Mouse (Mus musculus) 416B (cell line): ENCODE measurements around the gene Tspan4.

Experiments used
- DNase-seq: peaks from one replicate; pipeline ENCODE4 v3.0.0; 2011; ENCODE audit warnings: low read depth

Tspan4 gene

GRCm38 (mm10) chr7:141508160-141508559 lies 33.1 kb downstream of the Tspan4 start:
- DNase-seq: no peak

DNA sequence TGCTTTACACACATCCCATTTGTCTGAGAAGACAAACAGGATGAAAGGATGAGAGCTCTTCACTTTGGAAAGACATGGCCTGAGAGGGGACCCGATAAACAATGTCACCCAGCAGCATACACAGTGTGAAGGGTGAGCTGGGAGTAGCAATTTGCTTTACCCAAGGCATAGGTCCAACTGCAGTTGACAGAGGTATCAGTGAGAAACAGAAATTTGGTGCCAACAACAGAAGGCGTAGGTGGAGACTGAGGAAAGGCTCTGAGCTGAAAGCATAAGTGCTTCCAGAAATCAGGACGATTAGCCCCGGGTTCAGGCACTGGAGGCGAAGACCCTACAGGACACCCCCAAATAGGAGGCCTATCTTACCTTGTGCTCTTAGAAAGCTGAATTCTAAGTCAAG lies 35.2 kb downstream of the Tspan4 start:
- no peak for DNase-seq

- no peak for DNase-seq
These were observed 35.7 kb downstream of the Tspan4 start for GRCm38 (mm10) chr7:141510681-141511191.

DNA sequence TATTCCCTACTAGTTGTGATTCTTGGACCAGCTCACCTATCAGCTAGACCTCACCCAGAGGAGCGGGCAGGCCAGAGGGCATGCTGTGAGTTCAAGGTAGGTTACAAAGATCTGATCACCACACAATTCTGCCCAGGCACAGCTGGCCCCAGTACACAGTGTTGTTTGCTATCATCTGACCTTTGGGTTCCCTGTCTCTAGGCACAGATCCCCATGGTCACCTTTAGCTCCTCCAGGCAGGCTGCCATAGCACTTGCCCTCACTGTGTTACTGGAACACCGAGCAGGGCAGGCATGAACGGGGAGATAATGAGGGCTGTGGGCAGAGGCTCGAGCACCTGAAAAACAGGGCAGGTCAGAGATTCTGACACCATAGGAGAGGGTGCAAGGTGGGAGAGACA lies 42.6 kb downstream of the Tspan4 start:
- DNase-seq: no peak

DNA sequence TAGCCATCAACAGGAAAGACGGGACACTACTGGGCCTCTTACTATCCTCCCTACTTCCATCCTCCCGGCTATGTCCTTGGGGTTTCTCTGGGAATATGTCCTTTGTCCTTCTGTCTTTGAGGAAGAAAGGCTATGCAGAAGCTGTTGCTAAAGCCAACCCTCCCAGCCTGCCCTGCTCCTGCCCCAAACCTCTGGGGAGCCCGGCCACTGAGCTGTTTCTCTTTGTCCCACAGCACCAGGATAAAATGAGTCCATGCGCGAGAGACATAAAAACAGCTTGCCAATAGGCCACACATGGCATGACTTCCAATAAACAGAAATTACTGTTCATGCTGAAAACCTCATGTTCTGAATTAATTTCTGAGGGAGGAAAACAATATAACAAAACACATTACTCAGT lies 43.3 kb downstream of the Tspan4 start:
- no peak for DNase-seq

- DNase-seq: no peak
These were observed 43.9 kb downstream of the Tspan4 start for GRCm38 (mm10) chr7:141518926-141519325.

DNA sequence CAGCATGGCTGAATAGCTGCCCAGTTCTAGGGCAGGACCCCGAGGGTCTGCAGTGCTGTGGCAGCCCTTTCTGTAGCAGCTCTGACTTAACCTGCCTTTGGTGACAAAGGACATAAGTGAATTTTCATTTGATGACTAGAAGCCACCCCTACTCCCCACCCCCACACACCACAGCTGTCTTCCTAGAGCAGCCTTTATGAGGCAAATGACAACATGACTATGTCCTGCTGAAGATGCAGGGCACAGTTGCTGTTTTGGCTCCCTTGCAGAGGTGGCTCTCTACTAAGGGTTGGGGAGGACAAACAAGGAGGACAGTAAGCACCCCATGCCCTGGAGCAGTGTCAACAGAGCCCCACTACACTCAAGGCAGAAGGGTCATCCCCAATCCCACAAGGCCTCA lies 44.8 kb downstream of the Tspan4 start:
- DNase-seq: no peak

DNA sequence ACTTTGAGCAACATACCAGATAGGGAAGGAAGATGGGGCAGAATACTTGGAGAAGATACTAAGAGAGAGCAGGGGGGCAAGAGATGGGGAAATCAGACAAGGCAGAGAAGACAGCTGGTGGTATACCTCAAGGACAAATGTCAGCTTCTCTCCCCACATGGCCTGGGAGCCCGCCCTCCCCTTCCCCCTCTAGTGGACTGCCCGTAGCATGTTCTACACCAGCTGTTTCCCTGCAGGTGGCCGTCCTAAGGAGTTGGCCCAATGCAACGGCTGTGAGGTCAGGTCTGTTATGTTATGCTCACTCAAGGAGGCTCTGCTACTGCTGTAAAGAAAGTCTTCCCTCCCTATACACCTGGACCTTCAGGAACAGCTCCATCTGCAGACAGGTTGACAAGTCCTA lies 48.0 kb downstream of the Tspan4 start:
- peak; percentile 34 for DNase-seq

GRCm38 (mm10) chr7:141524271-141524670 lies 49.2 kb downstream of the Tspan4 start:
- DNase-seq: no peak

- peak; percentile 89 for DNase-seq
These were observed 49.9 kb downstream of the Tspan4 start for GRCm38 (mm10) chr7:141524760-141525579.

GRCm38 (mm10) chr7:141525580-141525925 lies 50.5 kb downstream of the Tspan4 start:
- DNase-seq: no peak

DNA sequence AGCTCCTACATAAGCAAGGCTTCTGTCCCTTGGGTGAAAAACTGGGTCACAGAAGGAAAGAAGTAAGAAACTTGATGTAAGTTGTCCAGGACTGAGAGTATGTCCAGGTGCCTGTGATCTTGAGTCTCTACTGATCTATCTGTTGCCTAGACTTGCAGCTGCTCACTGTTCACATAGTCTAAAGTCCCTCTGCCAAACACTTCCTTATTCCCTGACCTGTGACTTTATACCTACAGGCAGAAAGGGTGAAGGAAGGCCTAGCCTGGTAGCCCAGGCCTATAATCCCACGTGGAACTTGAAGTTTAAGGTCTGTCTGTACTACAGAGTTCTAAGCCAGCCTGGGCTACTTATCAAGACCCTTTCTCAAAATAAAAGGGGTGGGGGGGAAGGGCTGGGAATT lies 60.5 kb downstream of the Tspan4 start:
- DNase-seq: no peak

- DNase-seq: peak; percentile 47
These were observed 64.0 kb downstream of the Tspan4 start for GRCm38 (mm10) chr7:141538852-141539555.

- DNase-seq: peak; percentile 98
These were observed 64.7 kb downstream of the Tspan4 start, which contains the start of gene Chid1 for GRCm38 (mm10) chr7:141539556-141540311. TSS of gene Chid1 (minus strand) at chr7:141539857.

DNA sequence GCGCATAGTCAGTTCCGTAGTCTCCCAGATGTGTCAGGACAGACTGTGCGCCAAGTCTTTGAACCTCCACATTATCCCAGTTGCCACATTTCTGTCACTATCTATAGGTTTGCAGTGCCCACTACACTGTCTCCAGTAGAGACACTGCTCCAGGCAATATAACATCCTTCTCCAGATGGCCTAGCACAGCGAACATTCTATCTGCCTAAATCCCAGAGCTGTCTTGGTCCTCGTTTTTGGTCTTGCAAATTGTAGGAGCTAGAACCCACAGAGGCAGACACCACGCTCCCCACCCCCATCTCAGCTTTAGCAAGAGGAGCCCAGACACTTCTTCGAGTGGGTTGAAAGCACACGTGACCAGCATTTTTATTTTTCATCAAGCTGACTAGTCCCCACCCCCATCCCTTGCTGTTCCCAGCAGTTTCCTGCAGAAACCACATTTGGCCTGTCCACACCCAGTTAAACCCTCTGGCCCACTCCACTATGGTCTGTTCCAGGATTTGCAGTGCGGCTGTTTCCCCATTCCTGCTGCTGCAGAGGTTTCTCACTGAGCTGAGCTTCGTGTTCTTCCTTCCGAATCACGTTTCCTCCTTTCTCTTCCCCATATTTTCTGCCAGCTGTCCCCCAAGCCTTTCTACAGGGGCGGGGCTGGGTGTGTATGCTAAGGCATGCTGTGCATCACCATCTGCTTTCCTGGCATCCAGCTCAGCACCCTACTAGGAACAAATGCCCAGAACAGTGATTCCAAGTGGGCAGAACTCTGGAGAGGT lies 65.5 kb downstream of the Tspan4 start:
- DNase-seq: peak; percentile 86

- no peak for DNase-seq
These were observed 66.6 kb downstream of the Tspan4 start for GRCm38 (mm10) chr7:141541681-141542080.

- DNase-seq: no peak
These were observed 67.5 kb downstream of the Tspan4 start for GRCm38 (mm10) chr7:141542588-141542987.
